Mouse (Mus musculus) small intestine, adult 2 months (tissue): ENCODE results near the gene Helb.

Experiments used
- CTCF ChIP-seq: fragments of 200-500 bp; IDR thresholded peaks from 2 replicates; pipeline ENCODE4 v1.5.1; 2012; ENCODE audit warnings: low read depth, mild to moderate bottlenecking, control low read depth, inconsistent platforms, low read length, moderate library complexity, mixed read lengths; ENCODE audit not compliant: insufficient replicate concordance, insufficient read length; ENCODE audit errors: extremely low read depth
- POLR2A ChIP-seq: fragments of 200-500 bp; IDR thresholded peaks from 2 replicates; pipeline ENCODE4 v1.6.1; 2012; ENCODE audit warnings: low read depth, mild to moderate bottlenecking, control low read depth, inconsistent platforms, low read length, moderate library complexity

DNA sequence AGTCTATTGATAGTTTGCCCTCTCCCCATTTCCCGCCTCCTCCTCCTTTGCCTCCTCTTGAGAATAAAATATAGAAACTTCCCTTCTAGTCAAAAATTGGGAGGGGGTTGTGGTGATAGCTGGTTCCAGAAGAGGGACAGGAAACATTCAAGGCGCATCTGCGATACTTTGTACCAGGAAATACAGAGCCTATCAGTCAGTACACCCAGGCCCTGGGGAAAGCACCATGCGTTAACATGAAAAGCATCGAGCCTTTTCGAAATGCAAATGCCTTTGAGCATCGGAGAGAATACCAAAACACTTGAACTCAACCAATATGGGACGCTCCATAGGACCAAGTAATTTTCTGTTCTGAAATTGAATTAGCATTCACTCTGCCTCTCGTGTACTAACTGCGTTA lies 46.5 kb downstream of the Helb start:
- TF ChIP-seq POLR2A = no peak
- TF ChIP-seq CTCF = no peak
